Mouse (Mus musculus) limb, embryonic 11.5 days (tissue): ENCODE data around the gene Lrrc52. TPM values are rescaled to one million over a fixed set of nuclear protein-coding genes. Genes with fewer than 3 reads are reported as not detected.

Experiments used
- ATAC-seq: fragments of 200-750 bp; cut with Nextera tagmentation; 2 replicates; pipeline ENCODE4 v1.8.0; 2017; ENCODE audit warnings: low read depth; ENCODE audit not compliant: insufficient number of reproducible peaks, low FRiP score, low TSS enrichment
- DNase-seq: peaks from one replicate; pipeline ENCODE4 v3.0.0-alpha.2; 2015; ENCODE audit warnings: low spot score
- H3K27ac ChIP-seq: fragments of 300-500 bp; sonication (generic); replicated peaks from 2 replicates; pipeline ENCODE4 v1.5.1; 2014; ENCODE audit warnings: low read depth, mild to moderate bottlenecking, low read length
- H3K27me3 ChIP-seq: fragments of 300-500 bp; sonication (generic); 2 replicates; pipeline ENCODE4 v1.6.1; 2014; ENCODE audit warnings: mild to moderate bottlenecking, low read length, mixed read lengths; ENCODE audit not compliant: control insufficient read depth, insufficient read depth
- H3K36me3 ChIP-seq: fragments of 300-500 bp; sonication (generic); 2 replicates; pipeline ENCODE4 v1.6.1; 2014; ENCODE audit warnings: mild to moderate bottlenecking, low read length, moderate library complexity, mixed read lengths; ENCODE audit not compliant: control insufficient read depth, insufficient read depth
- H3K4me1 ChIP-seq: fragments of 300-500 bp; sonication (generic); 2 replicates; pipeline ENCODE4 v1.6.1; 2014; ENCODE audit warnings: low read length, mixed read lengths; ENCODE audit not compliant: control insufficient read depth, insufficient read depth
- H3K4me2 ChIP-seq: fragments of 300-500 bp; sonication (generic); 2 replicates; pipeline ENCODE4 v1.6.1; 2014; ENCODE audit warnings: low read depth, mild to moderate bottlenecking, moderate library complexity; ENCODE audit not compliant: severe bottlenecking
- H3K4me3 ChIP-seq: fragments of 300-500 bp; sonication (generic); 2 replicates; pipeline ENCODE4 v1.5.1; 2014; ENCODE audit warnings: low read depth, low read length
- H3K9ac ChIP-seq: fragments of 300-500 bp; sonication (generic); 2 replicates; pipeline ENCODE4 v1.6.1; 2014; ENCODE audit warnings: mild to moderate bottlenecking, low read length
- H3K9me3 ChIP-seq: fragments of 300-500 bp; sonication (generic); 2 replicates; pipeline ENCODE4 v1.6.1; 2016; ENCODE audit warnings: low read length; ENCODE audit not compliant: control insufficient read depth
- WGBS: fragments of 180-500 bp; shearing (Covaris S2); extraction: QIAGEN DNeasy Blood & Tissue Kit; methylation state at CpG from one replicate; pipeline ENCODE4 v1.1.7; 2014; 5-methylcytosine and 5-hydroxymethylcytosine counted together
- polyA plus RNA-seq: library from polyadenylated mRNA; unstranded; fragments of >200 nt; fragmentation: Nextera tagmentation; extraction: Ambion mirVana; gene quantifications from 2 replicates; pipeline ENCODE4 v1.2.1, GENCODE M21; 2014

Lrrc52 gene
- polyA plus RNA-seq, 1 experiment from 2014 or later: not detected

DNA sequence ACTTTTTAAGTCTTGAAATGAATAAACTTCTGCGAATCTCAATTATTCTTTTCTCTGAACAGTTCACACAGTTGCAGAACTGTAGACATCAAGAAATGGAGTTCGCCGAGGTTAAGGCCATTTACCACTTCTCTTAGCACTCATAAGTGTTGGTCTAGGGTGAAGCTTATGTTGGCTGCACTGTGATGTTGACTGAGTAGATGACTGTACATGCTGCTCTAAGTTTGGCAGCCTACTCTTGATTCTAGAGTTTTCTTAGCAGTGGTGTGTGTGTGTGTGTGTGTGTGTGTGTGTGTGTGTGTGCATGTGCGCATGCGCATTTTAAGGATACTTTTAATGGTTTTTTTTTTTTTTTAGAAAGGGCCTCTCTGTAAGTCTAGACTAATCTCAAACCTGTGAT, 21.4 kb upstream of the Lrrc52 start:
- Histone ChIP-seq H3K4me1 (no peaks in the 10 kb centered on the region; the same call in 1 of the 2 replicates), H3K4me2 (no peak overlapping the region), H3K9me3 (no peaks in the 10 kb centered on the region), H3K4me3 (no peak overlapping the region), H3K27ac (no peak overlapping the region), H3K36me3 (no peaks in the 10 kb centered on the region), H3K27me3 (no peaks in the 10 kb centered on the region), H3K9ac (no peak overlapping the region)
- DNase-seq (no peak), ATAC-seq (no peak)
- WGBS: 93% methylated on average over 5 of the region's 5 CpGs

DNA sequence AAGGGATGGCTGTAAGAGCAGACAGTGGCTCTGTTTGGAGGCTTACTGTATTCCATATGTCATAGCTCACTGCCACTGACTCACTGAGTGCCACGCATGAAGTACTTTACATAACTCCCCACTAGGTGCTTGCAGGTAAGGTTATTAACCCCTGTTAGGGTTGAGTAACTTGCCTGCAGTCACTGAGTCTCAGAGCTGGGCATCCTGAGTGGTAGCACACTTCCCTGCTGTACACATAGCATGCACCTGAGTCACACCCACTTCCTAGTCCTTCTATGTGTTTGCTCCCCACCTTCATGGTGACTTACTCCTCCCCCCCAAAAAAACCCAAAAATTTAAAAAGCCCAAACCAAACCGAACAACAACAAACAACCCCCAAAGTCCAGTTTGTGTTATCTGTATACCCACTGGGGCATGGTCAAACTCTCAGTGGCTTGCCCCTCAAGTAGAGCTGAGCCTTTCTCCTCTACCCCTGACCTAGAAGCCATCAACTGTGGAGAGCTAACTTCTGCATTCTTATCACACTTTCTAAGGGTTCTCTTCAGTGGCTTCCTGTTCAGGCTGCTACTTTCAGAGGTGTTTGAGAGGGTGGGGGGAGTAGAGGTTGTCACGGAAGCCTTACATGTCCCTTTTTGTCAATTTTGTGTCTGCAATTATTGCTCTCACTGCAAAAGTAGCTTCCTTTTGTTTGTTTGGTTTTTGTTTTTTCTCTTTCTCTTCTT, 20.5 kb upstream of the Lrrc52 start:
- Histone ChIP-seq H3K27ac (no peak overlapping the region), H3K27me3 (no peaks in the 10 kb centered on the region), H3K9me3 (no peaks in the 10 kb centered on the region), H3K4me2 (no peak overlapping the region), H3K4me1 (no peaks in the 10 kb centered on the region; the same call in 1 of the 2 replicates), H3K36me3 (no peaks in the 10 kb centered on the region), H3K4me3 (no peak overlapping the region), H3K9ac (no peak overlapping the region)
- DNase-seq: no peak
- 79% methylated on average over 3 of the region's 3 CpGs for WGBS
- no peak for ATAC-seq

DNA sequence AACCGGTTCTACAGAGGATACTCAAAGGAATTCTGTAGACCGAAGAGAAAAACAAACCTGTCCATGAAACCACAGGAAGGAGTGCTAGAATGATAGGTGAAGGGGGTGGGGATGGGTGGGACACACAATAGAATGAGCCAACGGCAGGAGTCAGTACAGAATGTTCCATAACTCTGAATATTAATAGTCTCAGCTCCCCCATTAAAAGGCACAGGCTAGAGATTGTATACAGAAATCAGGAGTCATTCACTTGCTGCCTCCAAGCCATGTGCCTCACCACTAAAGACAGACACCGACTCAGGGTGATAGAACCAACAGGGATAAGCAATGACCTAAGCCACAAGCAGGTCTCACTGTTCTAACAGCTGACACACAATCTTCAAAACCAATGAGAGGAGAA, 16.3 kb upstream of the Lrrc52 start:
- H3K4me2 ChIP-seq: no peak overlapping the region
- no peaks in the 10 kb centered on the region for H3K9me3 ChIP-seq
- no peak overlapping the region for H3K4me3 ChIP-seq
- no peak for DNase-seq
- no peaks in the 10 kb centered on the region for H3K36me3 ChIP-seq
- no peak for ATAC-seq
- H3K4me1 ChIP-seq: no peaks in the 10 kb centered on the region
- no peak overlapping the region for H3K27ac ChIP-seq
- 86% methylated on average over 4 of the region's 4 CpGs for WGBS
- no peaks in the 10 kb centered on the region for H3K27me3 ChIP-seq
- no peak overlapping the region for H3K9ac ChIP-seq

DNA sequence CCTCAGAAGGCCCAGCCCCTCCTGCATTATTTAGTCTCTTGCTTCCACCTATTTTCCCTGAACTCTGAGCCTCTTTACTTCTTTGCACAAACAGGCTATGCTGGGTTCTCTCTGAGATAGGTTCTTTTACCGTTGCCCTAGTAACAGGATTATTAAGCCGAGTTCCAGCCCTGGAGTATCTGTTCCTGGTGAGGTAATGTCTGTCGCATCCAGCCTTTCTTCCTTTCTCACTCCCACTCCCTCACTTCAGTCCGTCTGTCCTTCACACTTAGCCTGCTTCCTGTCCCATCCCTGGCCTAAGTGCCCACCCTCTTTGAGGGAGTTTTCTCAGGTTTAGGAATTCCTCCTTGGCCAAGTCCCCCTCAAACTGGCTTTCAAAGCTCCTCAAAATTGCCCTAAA, 7.0 kb upstream of the Lrrc52 start:
- DNase-seq: no peak
- ATAC-seq: no peak
- no peak overlapping the region for H3K9ac ChIP-seq

DNA sequence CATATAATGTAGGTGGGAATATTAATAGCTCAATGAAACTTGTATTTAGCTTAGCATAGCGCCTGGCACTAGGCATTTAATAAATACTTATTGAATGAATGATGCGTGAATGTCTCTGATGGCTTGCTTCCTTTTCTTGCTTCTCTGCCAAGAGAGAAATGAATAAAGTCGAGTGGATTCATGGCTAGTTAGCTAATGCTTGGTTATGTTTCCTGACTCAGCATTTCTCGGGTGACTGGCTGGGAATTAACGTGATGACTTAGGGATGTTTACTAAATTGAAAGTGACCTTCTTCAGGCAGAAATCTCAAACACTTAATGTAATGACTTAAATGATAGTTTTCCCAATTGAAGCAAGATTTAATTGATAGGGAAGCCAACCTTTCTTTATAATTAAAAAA, 1.3 kb upstream of the Lrrc52 start:
- peaks cover 2% of the 10 kb centered on the region; the same call in 1 of the 2 replicates for H3K27me3 ChIP-seq
- no peak for ATAC-seq
- no peak overlapping the region for H3K27ac ChIP-seq
- no peak for DNase-seq
- no peaks in the 10 kb centered on the region for H3K9me3 ChIP-seq
- H3K4me2 ChIP-seq: no peak overlapping the region
- no peak overlapping the region for H3K4me3 ChIP-seq
- H3K36me3 ChIP-seq: no peaks in the 10 kb centered on the region
- H3K9ac ChIP-seq: no peak overlapping the region
- 79% methylated on average over 5 of the region's 5 CpGs for WGBS
- no peaks in the 10 kb centered on the region for H3K4me1 ChIP-seq

More for the DNA sequence above, 7.0 kb upstream of the Lrrc52 start:
- no peak overlapping the region for H3K27ac ChIP-seq
- WGBS: 53% methylated on average over 4 of the region's 4 CpGs
- no peaks in the 10 kb centered on the region for H3K9me3 ChIP-seq
- no peak overlapping the region for H3K4me3 ChIP-seq
- H3K36me3 ChIP-seq: no peaks in the 10 kb centered on the region
- H3K27me3 ChIP-seq: no peaks in the 10 kb centered on the region
- no peaks in the 10 kb centered on the region for H3K4me1 ChIP-seq
- no peak overlapping the region for H3K4me2 ChIP-seq

DNA sequence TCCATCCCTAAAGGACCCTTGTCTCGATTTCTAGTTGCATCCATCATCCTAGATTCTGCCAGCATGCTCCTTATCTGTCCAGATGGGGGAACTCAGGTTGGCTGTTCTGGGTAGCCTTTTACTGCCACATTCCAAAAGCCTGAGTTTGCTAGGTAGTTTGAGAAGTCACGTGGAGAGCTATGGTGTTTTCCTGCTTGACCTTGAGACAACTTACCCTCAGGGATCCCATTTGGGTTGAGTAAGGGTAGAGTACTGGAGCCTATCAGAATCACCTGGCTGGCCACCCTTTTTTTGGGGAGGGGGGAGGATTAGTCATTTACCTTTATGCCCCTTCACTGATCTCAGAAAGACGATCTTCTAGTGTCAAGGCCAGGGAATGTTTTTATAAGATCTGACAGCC, 9.3 kb downstream of the Lrrc52 start:
- no peaks in the 10 kb centered on the region for H3K4me1 ChIP-seq

DNA sequence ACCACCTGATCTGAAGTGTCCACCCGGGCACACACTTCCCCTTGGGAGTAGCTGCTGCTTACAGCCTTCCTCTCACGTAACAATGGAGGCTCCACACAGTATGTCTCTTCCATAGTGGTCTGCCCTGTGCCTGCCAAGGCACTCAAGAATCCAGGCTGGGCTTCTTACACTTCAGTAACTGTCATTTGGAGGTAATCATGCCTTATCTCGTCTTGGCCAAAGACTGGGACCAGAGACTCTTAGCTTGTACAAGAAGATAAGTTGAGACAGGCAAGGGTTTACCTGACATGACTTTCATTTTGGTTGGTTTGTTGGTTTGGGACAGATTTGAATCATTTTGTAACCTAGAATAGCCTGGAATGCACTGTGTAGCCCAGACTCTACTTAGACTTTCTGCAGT, 13.5 kb downstream of the Lrrc52 start:
- Histone ChIP-seq H3K36me3 (no peaks in the 10 kb centered on the region), H3K4me1 (no peaks in the 10 kb centered on the region), H3K4me2 (no peak overlapping the region), H3K27me3 (0 out of 2 replicates have a peak, but pooled peaks cover 2% of the 10 kb centered on the region), H3K9me3 (no peaks in the 10 kb centered on the region), H3K27ac (no peak overlapping the region), H3K9ac (no peak overlapping the region), H3K4me3 (no peak overlapping the region)
- WGBS: 82% methylated on average over 3 of the region's 3 CpGs
- DNase-seq (no peak), ATAC-seq (no peak)

More for the DNA sequence above, 9.3 kb downstream of the Lrrc52 start:
- no peak for ATAC-seq
- H3K9ac ChIP-seq: no peak overlapping the region
- H3K4me3 ChIP-seq: no peak overlapping the region
- no peak overlapping the region for H3K27ac ChIP-seq
- H3K27me3 ChIP-seq: no peaks in the 10 kb centered on the region
- no peaks in the 10 kb centered on the region for H3K9me3 ChIP-seq
- H3K36me3 ChIP-seq: no peaks in the 10 kb centered on the region
- no peak for DNase-seq
- H3K4me2 ChIP-seq: no peak overlapping the region
- 69% methylated on average over 3 of the region's 3 CpGs for WGBS

DNA sequence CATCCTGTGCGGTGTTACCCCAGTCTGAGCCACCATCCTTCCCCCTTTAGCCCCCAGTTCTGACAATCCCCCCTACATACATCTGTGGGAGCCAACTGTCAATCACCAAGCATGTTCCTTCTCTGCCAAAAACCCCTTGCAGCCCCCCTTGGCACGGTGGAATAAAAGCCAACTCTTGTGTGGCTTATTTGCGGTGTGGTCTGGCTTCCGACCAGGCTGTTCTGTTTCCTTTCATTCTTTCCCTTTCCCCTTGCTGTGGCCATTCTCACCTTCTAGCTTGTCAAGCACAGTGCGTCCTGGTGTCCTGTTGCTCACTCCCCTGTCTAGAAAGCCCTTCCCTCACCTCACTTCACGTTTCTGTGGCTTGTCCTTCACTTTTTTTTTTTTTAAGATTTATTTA, 14.1 kb downstream of the Lrrc52 start:
- 76% methylated on average over 6 of the region's 6 CpGs for WGBS
- H3K4me2 ChIP-seq: no peak overlapping the region
- ATAC-seq (no peak), DNase-seq (no peak)
- no peak overlapping the region for H3K27ac ChIP-seq
- H3K4me3 ChIP-seq: no peak overlapping the region
- no peaks in the 10 kb centered on the region for H3K36me3 ChIP-seq
- H3K27me3 ChIP-seq: peaks cover 2% of the 10 kb centered on the region; the same call in 1 of the 2 replicates
- no peaks in the 10 kb centered on the region for H3K4me1 ChIP-seq
- H3K9ac ChIP-seq: no peak overlapping the region
- no peaks in the 10 kb centered on the region for H3K9me3 ChIP-seq

DNA sequence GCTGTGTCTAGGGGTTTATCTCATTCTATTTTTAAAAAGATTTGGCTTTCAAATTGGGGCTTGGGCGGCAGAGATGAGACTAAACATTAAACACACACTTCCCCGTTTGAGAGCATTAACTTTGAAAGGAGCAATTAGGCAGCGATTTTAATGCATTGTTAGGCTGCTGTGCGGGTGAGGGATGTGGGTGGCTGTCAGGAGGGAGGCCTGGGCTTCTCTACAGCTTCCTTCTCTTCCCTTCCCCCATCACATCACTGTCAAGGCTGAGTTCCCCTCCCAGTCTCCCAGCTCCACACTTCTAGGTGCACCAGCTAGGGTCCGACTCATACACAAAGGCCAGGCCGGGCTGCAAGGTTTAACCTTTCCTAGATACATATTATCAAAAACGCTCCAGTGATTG, 18.0 kb downstream of the Lrrc52 start:
- ATAC-seq (no peak), DNase-seq (no peak)
- no peaks in the 10 kb centered on the region for H3K9me3 ChIP-seq
- peaks cover 7% of the 10 kb centered on the region; the same call in 1 of the 2 replicates for H3K27me3 ChIP-seq
- H3K36me3 ChIP-seq: no peaks in the 10 kb centered on the region
- WGBS: 36% methylated on average over 7 of the region's 7 CpGs
- H3K27ac ChIP-seq: no peak overlapping the region
- no peak overlapping the region for H3K4me2 ChIP-seq
- H3K4me3 ChIP-seq: no peak overlapping the region
- no peaks in the 10 kb centered on the region for H3K4me1 ChIP-seq
- no peak overlapping the region for H3K9ac ChIP-seq
